Comparison of ENCODE assay signal across 8 mouse cellular contexts in genomic region chr7:138847316-138848027, GRCm38 (mm10). TPM values are rescaled to one million over a fixed set of nuclear protein-coding genes. Genes with fewer than 3 reads are reported as not detected.
DNase-seq lines count a peak whose midpoint lies in the region; ATAC-seq and TF ChIP-seq lines count a peak whose summit lies in the region.

No protein-coding gene starts in this region.

- no peak for ATAC-seq in hindbrain, embryonic 14.5 days (ENCODE audit: low FRiP score)
- no peak for ATAC-seq in midbrain, embryonic 16.5 days

- H3K9me3 ChIP-seq in hindbrain, embryonic 14.5 days (ENCODE audit: control insufficient read depth, low read length): no peaks in the 10 kb centered on the region
- H3K9me3 ChIP-seq in midbrain, embryonic 16.5 days (replicated peaks; ENCODE audit: control insufficient read depth, low read length, poor library complexity, severe bottlenecking): no peaks in the 10 kb centered on the region

- no peak for TF ChIP-seq POLR2A in kidney, adult 2 months (IDR thresholded peaks at IDR 0.05; ENCODE audit: low read depth, low read length)
- no peak for TF ChIP-seq POLR2A in bone marrow, adult 2 months (IDR thresholded peaks at IDR 0.05; ENCODE audit: borderline replicate concordance, control insufficient read depth, low read depth, low read length)

- DNase-seq in kidney, adult 2 months: peak; percentile 12
- DNase-seq in kidney, adult 8-10 months: no peak
- DNase-seq in hindbrain, embryonic 14.5 days (ENCODE audit: low spot score): no peak
- no peak for DNase-seq in retina, embryonic 14.5 days (ENCODE audit: low spot score)
- DNase-seq in right cerebral cortex, postnatal 10 days (ENCODE audit: low spot score in 2 of 2): no peak
- no peak for DNase-seq in kidney, adult 11 months

- H3K4me3 ChIP-seq in kidney, adult 2 months (ENCODE audit: insufficient read depth, low read depth, low read length): peak overlapping the region; percentile 66
- peak overlapping the region; percentile 85 for H3K4me3 ChIP-seq in bone marrow, adult 2 months (replicated peaks; ENCODE audit: control insufficient read depth, low read depth, low read length)
- peak overlapping the region; percentile 99 for H3K4me3 ChIP-seq in hindbrain, embryonic 14.5 days (replicated peaks; ENCODE audit: low read length)
- H3K4me3 ChIP-seq in midbrain, embryonic 16.5 days (ENCODE audit: low read depth, low read length): peak overlapping the region; percentile 93

- peak overlapping the region; percentile 74 for H3K4me2 ChIP-seq in hindbrain, embryonic 14.5 days (replicated peaks)
- peak overlapping the region; percentile 76 for H3K4me2 ChIP-seq in midbrain, embryonic 16.5 days (ENCODE audit: low read length)

- peaks cover 24% of the 10 kb centered on the region for H3K4me1 ChIP-seq in kidney, adult 2 months (ENCODE audit: control insufficient read depth, insufficient read depth, low read length)
- H3K4me1 ChIP-seq in bone marrow, adult 2 months (ENCODE audit: control insufficient read depth, insufficient read depth, low read length): peaks cover 5% of the 10 kb centered on the region
- peaks cover 59% of the 10 kb centered on the region for H3K4me1 ChIP-seq in hindbrain, embryonic 14.5 days (replicated peaks; ENCODE audit: control insufficient read depth, insufficient read depth, low read length)
- peaks cover 52% of the 10 kb centered on the region for H3K4me1 ChIP-seq in midbrain, embryonic 16.5 days (ENCODE audit: control insufficient read depth, insufficient read depth, low read length)

- no peak overlapping the region for H3K27ac ChIP-seq in kidney, adult 2 months (ENCODE audit: insufficient read depth, low read depth, low read length)
- no peak overlapping the region for H3K27ac ChIP-seq in bone marrow, adult 2 months (ENCODE audit: control insufficient read depth, insufficient read depth, low read depth, low read length, poor library complexity)
- peak overlapping the region; percentile 96; the same call in 1 of the 2 replicates for H3K27ac ChIP-seq in hindbrain, embryonic 14.5 days
- peak overlapping the region; percentile 90; the same call in 1 of the 2 replicates for H3K27ac ChIP-seq in midbrain, embryonic 16.5 days (ENCODE audit: low read length)

- H3K9ac ChIP-seq in hindbrain, embryonic 14.5 days: peak overlapping the region; percentile 96
- H3K9ac ChIP-seq in midbrain, embryonic 16.5 days (ENCODE audit: low read depth, low read length): peak overlapping the region; percentile 97

- no peaks in the 10 kb centered on the region for H3K27me3 ChIP-seq in kidney, adult 2 months (replicated peaks; ENCODE audit: control insufficient read depth, insufficient read depth, low read length)
- no peaks in the 10 kb centered on the region for H3K27me3 ChIP-seq in hindbrain, embryonic 14.5 days (ENCODE audit: control insufficient read depth, insufficient read depth, low read length)
- H3K27me3 ChIP-seq in midbrain, embryonic 16.5 days (ENCODE audit: control insufficient read depth, insufficient read depth, low read depth, low read length): no peaks in the 10 kb centered on the region

- no peak for TF ChIP-seq CTCF in kidney, adult 2 months (conservative IDR thresholded peaks at IDR 0.05; ENCODE audit: insufficient read depth, insufficient read length, low read depth, low read length)
- no peak for TF ChIP-seq CTCF in bone marrow, adult 2 months (IDR thresholded peaks at IDR 0.05; ENCODE audit: control insufficient read depth, insufficient read depth, low read length)

- WGBS in kidney, adult 2 months: 15% methylated on average over 13 of the region's 13 CpGs
- WGBS in bone marrow, adult 2 months: 43% methylated on average over 13 of the region's 13 CpGs
- 46% methylated on average over 13 of the region's 13 CpGs for WGBS in hindbrain, embryonic 14.5 days
- 37% methylated on average over 13 of the region's 13 CpGs for WGBS in midbrain, embryonic 16.5 days

- H3K36me3 ChIP-seq in kidney, adult 2 months (ENCODE audit: control insufficient read depth, insufficient read depth, low read length): no peaks in the 10 kb centered on the region
- peaks cover 27% of the 10 kb centered on the region for H3K36me3 ChIP-seq in hindbrain, embryonic 14.5 days (replicated peaks; ENCODE audit: control insufficient read depth, insufficient read depth)
- no peaks in the 10 kb centered on the region for H3K36me3 ChIP-seq in midbrain, embryonic 16.5 days (ENCODE audit: control insufficient read depth, insufficient read depth, low read length)

RNA-seq across cellular contexts. Expression of gene Mapk1ip1, which starts 1.4 kb away (rescaled TPM):
- polyA plus RNA-seq in kidney, adult 2 months (2012; rRNA removed): 43.5 and 64.0 TPM in 2 replicates
- polyA plus RNA-seq in bone marrow, adult 2 months (2011; ENCODE audit: insufficient read depth, insufficient read length, low replicate concordance, missing spikeins): 14.6 and 53.5 TPM in 2 replicates
- polyA plus RNA-seq in hindbrain, embryonic 14.5 days (2014; fragmentation: Nextera tagmentation; extraction: Ambion mirVana): 30.3 and 32.7 TPM in 2 replicates
- 32.7 and 33.6 TPM in 2 replicates for polyA plus RNA-seq in midbrain, embryonic 16.5 days (2015; fragmentation: Nextera tagmentation; extraction: Ambion mirVana)

RNA-seq across cellular contexts. Expression of gene Ppp2r2d, which starts 1.6 kb away (rescaled TPM):
- 24.2 and 24.3 TPM in 2 replicates for polyA plus RNA-seq in kidney, adult 2 months (2012; rRNA removed)
- 21.7 and 47.0 TPM in 2 replicates for polyA plus RNA-seq in bone marrow, adult 2 months (2011; ENCODE audit: insufficient read depth, insufficient read length, low replicate concordance, missing spikeins)
- polyA plus RNA-seq in hindbrain, embryonic 14.5 days (2014; fragmentation: Nextera tagmentation; extraction: Ambion mirVana): 99.4 and 106 TPM in 2 replicates
- 85.3 TPM in 2 replicates for polyA plus RNA-seq in midbrain, embryonic 16.5 days (2015; fragmentation: Nextera tagmentation; extraction: Ambion mirVana)

Comparison
In these comparisons a context has a peak if more than half of its experiments do, and no peak if none do; other contexts are left out.
1. H3K27ac ChIP-seq: peak in hindbrain, embryonic 14.5 days (single experiment) and midbrain, embryonic 16.5 days (single experiment); none in kidney, adult 2 months (single experiment) and bone marrow, adult 2 months (single experiment).
2. Peak in every context shown above with its lines, with median percentiles within 50 percentile points of each other: H3K4me3 ChIP-seq.